9 mouse cellular contexts compared by ENCODE assay signal in genomic region chr19:4492526-4493296, GRCm38 (mm10). TPM values are rescaled to one million over a fixed set of nuclear protein-coding genes. Genes with fewer than 3 reads are reported as not detected.
DNase-seq lines count a peak whose midpoint lies in the region; ATAC-seq and TF ChIP-seq lines count a peak whose summit lies in the region.
"Had no signal": no experiment of that assay in that cellular context is flagged by ENCODE, and none has a peak within 500 bp of the region (broad histone marks: within the 10 kb centered on the region; RNA-seq: fewer than 3 reads in every experiment).

No protein-coding gene starts in this region.

- H3K27ac ChIP-seq in forebrain, embryonic 10.5 days = 0 out of 2 replicates have a peak overlapping the region, but pooled peaks have one; percentile 16
- no peak overlapping the region for H3K27ac ChIP-seq in forebrain, embryonic 11.5 days (ENCODE audit: low read depth, low read length)
- H3K27ac ChIP-seq in layer of hippocampus, adult 2 months = no peak overlapping the region
- H3K27ac ChIP-seq: macrophage had no signal

- no peak overlapping the region for H3K4me3 ChIP-seq in forebrain, embryonic 10.5 days
- H3K4me3 ChIP-seq in forebrain, embryonic 11.5 days (ENCODE audit: low read depth, low read length) = no peak overlapping the region
- H3K4me3 ChIP-seq in layer of hippocampus, adult 2 months = no peak overlapping the region

- H3K9ac ChIP-seq in forebrain, embryonic 11.5 days (ENCODE audit: low read length) = no peak overlapping the region

- no peaks in the 10 kb centered on the region for H3K27me3 ChIP-seq in forebrain, embryonic 10.5 days (ENCODE audit: poor library complexity, severe bottlenecking)
- no peaks in the 10 kb centered on the region for H3K27me3 ChIP-seq in forebrain, embryonic 11.5 days (ENCODE audit: control insufficient read depth, insufficient read depth, low read length)

- H3K9me3 ChIP-seq in forebrain, embryonic 10.5 days = no peaks in the 10 kb centered on the region
- H3K9me3 ChIP-seq in forebrain, embryonic 11.5 days (ENCODE audit: control insufficient read depth, low read length) = no peaks in the 10 kb centered on the region

- no peaks in the 10 kb centered on the region for H3K36me3 ChIP-seq in forebrain, embryonic 10.5 days (replicated peaks)
- no peaks in the 10 kb centered on the region for H3K36me3 ChIP-seq in forebrain, embryonic 11.5 days (ENCODE audit: control insufficient read depth, insufficient read depth, low read length)

- no peak for DNase-seq in forebrain, embryonic 10.5 days (ENCODE audit: extremely low spot score, low spot score)
- DNase-seq in forebrain, embryonic 11.5 days (ENCODE audit: low spot score) = no peak
- DNase-seq in urinary bladder, postnatal 14 days (ENCODE audit: low spot score) = peak; percentile 39
- DNase-seq in urinary bladder, adult 2 months (ENCODE audit: low spot score) = no peak
- DNase-seq in heart, adult 9 months (ENCODE audit: low spot score in 2 of 2) = peak; percentile 36 to 68
- DNase-seq in right cerebral cortex, postnatal 36 days (ENCODE audit: low spot score in 2 of 2) = peak; percentile 45 to 50
- DNase-seq in retina, embryonic 14.5 days (ENCODE audit: low spot score) = no peak
- no peak for DNase-seq in layer of hippocampus, adult 2 months (ENCODE audit: low spot score in 2 of 2)

- ATAC-seq in forebrain, embryonic 11.5 days (replicated peaks; ENCODE audit: low FRiP score) = no peak

- peaks cover 21% of the 10 kb centered on the region for H3K4me1 ChIP-seq in forebrain, embryonic 10.5 days
- H3K4me1 ChIP-seq in forebrain, embryonic 11.5 days (replicated peaks; ENCODE audit: control insufficient read depth, insufficient read depth, low read length) = 0 out of 2 replicates have a peak, but pooled peaks cover 2% of the 10 kb centered on the region

- no peak for TF ChIP-seq CTCF in layer of hippocampus, adult 2 months (conservative IDR thresholded peaks at IDR 0.05)

- no peak overlapping the region for H3K4me2 ChIP-seq in forebrain, embryonic 11.5 days (ENCODE audit: low read depth, low read length, severe bottlenecking)

- WGBS in forebrain, embryonic 10.5 days = 64% methylated on average over 9 of the region's 9 CpGs
- WGBS in forebrain, embryonic 11.5 days = 59% methylated on average over 9 of the region's 9 CpGs

RNA-seq across cellular contexts. Expression of gene 2010003K11Rik, which starts 5.7 kb away (rescaled TPM):
- not detected in 2 replicates for polyA plus RNA-seq in forebrain, embryonic 10.5 days (2016; fragmentation: Nextera tagmentation; extraction: Ambion mirVana)
- not detected in 2 replicates for polyA plus RNA-seq in forebrain, embryonic 11.5 days (2014; fragmentation: Nextera tagmentation; extraction: Ambion mirVana)
- 0.25 and 0.66 TPM in 2 replicates for polyA plus RNA-seq in urinary bladder, adult 2 months (2012; rRNA removed)
- not detected for total RNA-seq in layer of hippocampus, adult 2 months (2021)
- polyA plus RNA-seq: macrophage had no signal

RNA-seq across cellular contexts. Expression of gene Syt12, which starts 15.5 kb away (rescaled TPM):
- polyA plus RNA-seq in forebrain, embryonic 10.5 days (2016; fragmentation: Nextera tagmentation; extraction: Ambion mirVana) = 2.5 and 3.0 TPM in 2 replicates
- polyA plus RNA-seq in forebrain, embryonic 11.5 days (2014; fragmentation: Nextera tagmentation; extraction: Ambion mirVana) = 1.1 and 1.7 TPM in 2 replicates
- 0.27 and 0.70 TPM in 2 replicates for polyA plus RNA-seq in urinary bladder, adult 2 months (2012; rRNA removed)
- total RNA-seq in layer of hippocampus, adult 2 months (2021) = 10 to 100 TPM; 28.9 to 31.6 TPM
- polyA plus RNA-seq: macrophage had no signal

RNA-seq across cellular contexts. Expression of gene Pcx, which starts 17.6 kb away (rescaled TPM):
- polyA plus RNA-seq in forebrain, embryonic 10.5 days (2016; fragmentation: Nextera tagmentation; extraction: Ambion mirVana) = 17.0 and 18.5 TPM in 2 replicates
- polyA plus RNA-seq in forebrain, embryonic 11.5 days (2014; fragmentation: Nextera tagmentation; extraction: Ambion mirVana) = 18.5 and 19.3 TPM in 2 replicates
- 22.0 and 22.3 TPM in 2 replicates for polyA plus RNA-seq in urinary bladder, adult 2 months (2012; rRNA removed)
- total RNA-seq in layer of hippocampus, adult 2 months (2021) = 10 to 100 TPM; 64.1 to 76.0 TPM

RNA-seq across cellular contexts. Expression of gene Rhod, which starts 53.5 kb away (rescaled TPM):
- polyA plus RNA-seq in forebrain, embryonic 10.5 days (2016; fragmentation: Nextera tagmentation; extraction: Ambion mirVana) = 20.8 and 23.2 TPM in 2 replicates
- polyA plus RNA-seq in forebrain, embryonic 11.5 days (2014; fragmentation: Nextera tagmentation; extraction: Ambion mirVana) = 10.9 and 13.4 TPM in 2 replicates
- 15.0 and 18.7 TPM in 2 replicates for polyA plus RNA-seq in urinary bladder, adult 2 months (2012; rRNA removed)
- total RNA-seq in layer of hippocampus, adult 2 months (2021) = 1 to 10 TPM in 1 of 2 experiments, under 1 TPM in 1; 0.82 to 1.0 TPM

Comparison
In these comparisons a context has a peak if more than half of its experiments do, and no peak if none do; other contexts are left out.
1. DNase-seq: peak in urinary bladder, postnatal 14 days (single experiment), heart, adult 9 months (2 of 2) and right cerebral cortex, postnatal 36 days (2 of 2); none in forebrain, embryonic 10.5 days (single experiment), forebrain, embryonic 11.5 days (single experiment), urinary bladder, adult 2 months (single experiment), retina, embryonic 14.5 days (single experiment) and layer of hippocampus, adult 2 months (0 of 2).